Mouse (Mus musculus) erythroid progenitor cell, adult 5-6 weeks (primary cell): ENCODE measurements around the gene Mrps14. TPM values are rescaled to one million over a fixed set of nuclear protein-coding genes. Genes with fewer than 3 reads are reported as not detected.
A peak's percentile ranks its signal among the peaks of the same experiment; 100 is the strongest.

Source experiments
- ATAC-seq: replicated peaks from 2 replicates; pipeline ENCODE4 v1.8.0; 2016; ENCODE audit warnings: moderate number of reproducible peaks, mild to moderate bottlenecking, moderate TSS enrichment, inconsistent platforms; ENCODE audit not compliant: poor library complexity, low FRiP score, severe bottlenecking
- total RNA-seq, 2 experiments: library from RNA; stranded (forward) in 1 of 2; stranded (reverse) in 1 of 2; fragments of 150-400 nt in 1 of 2; fragments of 186-747, 209-891 nt in 1 of 2; gene quantifications; 2 replicates each; pipeline versions ENCODE4 v1.2.3 to v1.2.4; 2015 to 2017; ENCODE audit warnings: low replicate concordance in 2 of 2

Gene Mrps14
- total RNA-seq (2015; ENCODE audit: low replicate concordance) (35.3 and 54.1 TPM in 2 replicates), total RNA-seq (2017; ENCODE audit: low replicate concordance) (16.1 and 25.7 TPM in 2 replicates)

DNA sequence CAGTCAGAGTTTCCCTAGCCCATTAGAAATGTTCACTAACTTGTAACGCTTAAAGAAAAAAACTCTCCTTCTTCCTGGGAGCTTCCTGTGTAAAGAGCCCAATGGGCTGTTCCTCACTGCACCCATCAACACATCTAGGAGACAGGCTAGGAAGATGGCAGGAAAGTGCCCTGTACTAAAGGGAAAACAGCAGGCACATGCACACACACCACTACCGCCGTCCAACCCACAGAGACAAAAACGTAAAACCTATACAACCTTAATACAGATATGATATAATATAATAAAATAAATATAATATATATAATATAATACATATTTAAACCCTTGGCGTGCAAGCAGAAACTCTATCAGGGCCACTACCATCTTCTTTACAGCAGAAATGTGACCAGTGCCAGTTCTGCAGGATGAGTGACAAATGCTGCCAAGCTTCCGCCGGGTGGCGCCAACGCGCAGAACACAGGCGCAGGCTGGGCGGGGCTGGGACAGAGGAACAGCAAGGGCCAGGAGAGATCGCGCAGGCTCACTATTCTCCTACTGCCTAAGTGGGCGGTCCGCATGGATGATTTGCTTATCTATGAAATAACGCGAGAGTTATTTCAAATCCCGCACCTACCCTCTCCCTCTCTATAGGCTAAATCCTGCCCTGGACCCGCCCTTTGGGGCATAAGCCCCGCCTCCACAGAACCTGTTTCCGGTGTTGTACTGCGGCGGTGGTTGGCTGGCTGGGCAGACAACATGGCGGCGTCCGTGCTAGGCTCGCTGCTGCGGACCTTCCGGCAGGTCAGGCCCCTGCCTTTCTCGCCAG is at the start of gene Mrps14:
Mrps14 (plus strand) TSS at position 687 of the 808 bp plus-strand sequence.
- peak; percentile 99 for ATAC-seq

DNA sequence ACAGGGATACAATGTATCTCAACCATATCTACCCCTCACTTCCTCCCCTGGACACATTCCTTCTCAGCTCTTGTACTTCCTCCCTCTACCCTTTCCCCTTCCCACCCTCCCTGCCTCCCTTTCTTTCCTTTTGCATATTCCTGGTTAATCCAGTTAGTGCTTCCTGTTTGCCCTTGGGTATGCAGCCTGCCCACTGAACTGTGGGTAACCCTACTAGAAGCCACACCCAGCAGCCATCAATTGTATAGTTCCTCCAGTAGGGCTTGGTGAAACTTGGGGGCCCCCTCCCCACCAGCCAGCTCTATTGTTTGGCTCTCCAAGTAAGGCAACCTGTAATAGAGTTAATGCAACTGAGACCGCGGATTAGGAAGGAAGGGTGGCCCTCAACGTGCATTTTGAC is 49.4 kb upstream of the Mrps14 start:
- ATAC-seq, result no peak

DNA sequence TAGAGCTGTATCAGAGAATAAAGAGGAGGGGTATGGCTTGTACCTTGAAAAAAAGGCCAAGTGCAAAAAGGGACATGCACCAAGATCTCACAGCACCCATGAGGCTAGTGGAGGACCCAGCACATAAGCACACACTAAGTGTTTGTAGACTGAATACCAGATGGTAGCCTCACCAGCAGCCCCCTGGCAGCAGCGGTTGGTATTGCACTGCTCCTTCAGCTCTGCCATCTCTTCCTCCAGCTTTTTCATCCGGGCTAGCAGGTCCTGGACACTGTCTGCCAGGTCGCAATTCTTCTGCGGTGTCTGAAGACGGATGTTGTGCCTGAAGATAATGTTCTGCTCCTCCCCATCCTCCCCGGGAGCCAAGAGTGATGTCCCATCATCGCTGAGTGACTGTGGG is 47.7 kb upstream of the Mrps14 start:
- ATAC-seq, result no peak

DNA sequence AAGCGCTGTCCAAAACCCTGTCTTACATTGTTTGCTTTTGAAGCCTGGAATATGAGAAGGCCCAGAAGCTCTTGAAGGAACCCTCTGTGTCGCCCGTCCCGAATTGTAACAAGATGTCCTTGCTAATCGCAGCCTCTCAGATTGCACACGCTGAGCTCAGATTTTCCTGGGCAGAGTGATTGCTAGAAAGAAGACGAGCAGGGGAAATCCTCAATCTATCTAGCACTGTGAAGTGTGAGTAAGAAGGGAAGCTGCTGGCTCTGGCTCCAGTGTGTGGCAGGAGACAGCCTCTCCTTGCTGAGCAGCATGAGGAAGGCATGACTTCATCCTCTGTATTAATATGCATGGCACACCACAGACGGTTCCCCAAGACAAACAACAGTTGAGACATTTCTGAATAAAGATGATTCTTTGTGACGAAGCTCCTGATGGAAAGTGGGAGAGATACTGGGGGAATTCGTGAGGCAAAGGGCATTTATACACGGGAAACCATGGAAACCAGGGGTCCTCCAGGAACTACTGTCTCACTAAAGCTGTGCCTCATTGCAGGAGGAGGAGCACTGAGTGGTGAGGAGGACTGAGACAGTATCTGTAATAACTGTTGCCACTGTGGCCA is 45.6 kb upstream of the Mrps14 start:
- no peak for ATAC-seq

DNA sequence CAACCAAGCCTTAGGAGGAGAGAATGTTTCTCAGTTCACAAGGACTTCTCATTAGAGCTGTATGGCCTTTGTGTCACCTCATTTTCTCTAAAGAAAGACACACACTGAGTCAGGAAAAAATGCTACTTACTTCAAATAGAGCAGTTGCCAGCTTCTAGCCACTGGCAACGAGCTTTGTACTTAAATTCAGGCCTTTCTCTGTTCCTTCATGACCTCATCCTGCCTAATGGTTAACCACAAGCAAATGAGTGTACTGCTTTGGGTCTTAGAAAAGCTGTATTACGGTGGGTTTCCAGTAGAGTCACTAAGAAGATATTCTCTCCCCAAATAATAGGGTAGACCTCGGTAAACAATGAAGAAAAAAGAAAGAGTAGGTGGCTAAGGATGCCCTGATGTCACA is 44.3 kb upstream of the Mrps14 start:
- ATAC-seq, result no peak

DNA sequence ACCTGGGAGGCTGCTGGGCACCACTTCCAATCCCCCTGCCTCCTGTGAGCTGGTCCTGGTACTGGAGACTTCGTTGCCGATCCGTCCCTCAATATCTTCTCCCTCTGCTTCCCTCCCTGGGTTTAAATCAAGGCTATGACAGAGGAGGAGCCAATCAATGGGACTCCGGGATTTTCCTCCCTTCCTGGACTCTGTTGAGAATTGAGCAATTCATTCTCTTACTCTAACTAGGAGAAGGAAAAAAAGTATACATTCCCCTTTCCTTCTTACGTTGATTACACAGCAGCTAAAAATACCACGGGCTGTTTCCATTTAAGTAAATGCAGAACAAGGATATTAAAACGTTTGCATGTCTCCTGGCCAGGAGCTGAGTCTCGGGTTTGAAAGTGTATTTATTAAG is 41.5 kb upstream of the Mrps14 start, which contains the start of gene Tnn:
Tnn (minus strand) TSS at position 101 of the 400 bp plus-strand sequence.
- no peak for ATAC-seq

DNA sequence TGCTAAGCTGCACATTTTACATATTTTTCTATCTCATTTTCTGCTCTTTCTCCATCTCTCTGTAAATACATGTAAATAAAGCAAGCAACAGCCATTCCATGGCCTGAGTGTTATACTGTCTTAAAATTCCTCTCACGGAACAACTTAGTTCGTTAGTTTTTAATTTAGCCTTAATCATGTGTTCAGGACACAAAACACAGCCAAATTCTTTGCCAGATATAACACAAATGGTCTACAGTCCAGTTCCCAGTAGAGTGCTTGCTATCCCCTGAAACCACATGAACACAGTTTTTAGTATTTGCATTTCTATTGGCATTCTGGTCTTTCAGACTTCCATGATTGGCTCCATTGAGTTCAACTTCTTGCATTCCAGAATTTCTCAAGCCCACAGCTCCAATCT is 36.8 kb upstream of the Mrps14 start:
- no peak for ATAC-seq

DNA sequence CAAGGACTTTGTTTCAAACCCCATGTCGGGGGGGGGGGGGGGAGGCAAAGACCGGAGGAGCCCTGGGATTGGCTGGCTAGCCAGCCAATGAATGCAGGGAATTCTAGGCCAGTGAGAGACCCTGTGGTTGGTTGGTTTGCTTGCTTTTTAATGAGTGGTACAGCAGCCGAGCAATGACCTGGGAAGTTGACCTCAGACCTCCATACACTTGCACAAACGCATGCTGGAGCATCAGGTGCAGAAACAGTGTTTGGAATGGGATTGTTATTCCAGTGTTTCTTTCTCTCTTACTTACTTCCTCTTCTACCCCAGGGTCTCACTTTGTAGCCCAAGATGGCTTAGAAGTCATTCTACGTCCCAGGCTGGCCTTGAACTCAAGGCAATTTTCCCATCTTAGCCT is 28.4 kb upstream of the Mrps14 start:
- no peak for ATAC-seq

DNA sequence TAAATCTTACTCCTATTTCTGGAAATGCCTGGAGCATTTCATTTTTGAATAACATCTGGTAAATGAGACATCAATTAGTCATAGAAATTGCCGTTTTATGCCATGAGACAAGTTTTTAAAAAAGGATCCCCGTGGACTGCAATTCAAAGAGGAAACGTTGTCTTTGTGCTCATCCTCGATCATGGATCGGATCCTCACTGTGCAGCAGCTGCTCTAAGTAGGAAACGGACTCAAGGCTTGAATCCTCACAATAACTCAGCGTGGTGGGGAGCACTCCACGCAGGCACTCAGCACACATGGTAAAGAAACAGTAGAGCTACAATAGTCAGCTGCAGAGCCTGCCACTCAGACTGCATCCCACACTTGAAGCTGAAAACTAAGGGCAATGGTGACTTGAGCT is 18.1 kb upstream of the Mrps14 start:
- ATAC-seq, result no peak

DNA sequence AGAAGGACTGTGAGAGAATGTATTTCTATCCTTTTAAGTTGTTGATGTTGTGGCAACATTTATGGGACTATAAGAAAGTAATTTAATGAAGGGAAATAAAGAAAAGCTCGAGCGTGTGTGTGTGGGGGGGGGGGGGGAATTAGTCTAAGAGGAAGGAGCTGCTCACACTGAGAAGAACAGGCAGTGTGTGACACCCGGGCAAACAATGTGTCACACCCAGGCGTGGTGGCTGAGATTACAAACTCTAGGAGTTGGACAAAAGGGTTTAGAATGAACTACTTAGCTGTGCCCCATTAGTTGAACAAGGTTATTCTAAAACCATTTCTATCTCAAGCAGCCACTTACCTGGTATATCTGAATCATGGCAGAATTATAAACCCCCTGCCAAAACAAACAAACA is 13.8 kb upstream of the Mrps14 start:
- no peak for ATAC-seq

DNA sequence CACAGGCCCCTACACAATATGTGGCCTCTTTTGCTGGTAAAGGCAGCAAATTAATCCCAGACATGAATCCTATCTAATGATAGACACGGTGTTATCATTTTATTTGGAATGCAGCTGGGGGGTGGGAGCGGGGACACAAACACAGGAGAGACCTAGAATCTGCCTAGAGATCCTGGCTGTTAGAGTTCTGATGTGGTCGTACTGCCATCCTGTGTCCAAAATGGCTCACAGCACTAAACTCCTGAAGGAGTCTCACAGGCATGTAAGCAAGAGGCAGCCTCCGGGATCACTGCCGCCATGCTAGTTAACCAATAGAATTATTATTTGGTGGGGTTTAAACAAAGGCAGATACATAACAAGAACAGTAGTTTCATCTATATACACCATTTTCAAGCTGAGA is 10.5 kb upstream of the Mrps14 start:
- no peak for ATAC-seq

DNA sequence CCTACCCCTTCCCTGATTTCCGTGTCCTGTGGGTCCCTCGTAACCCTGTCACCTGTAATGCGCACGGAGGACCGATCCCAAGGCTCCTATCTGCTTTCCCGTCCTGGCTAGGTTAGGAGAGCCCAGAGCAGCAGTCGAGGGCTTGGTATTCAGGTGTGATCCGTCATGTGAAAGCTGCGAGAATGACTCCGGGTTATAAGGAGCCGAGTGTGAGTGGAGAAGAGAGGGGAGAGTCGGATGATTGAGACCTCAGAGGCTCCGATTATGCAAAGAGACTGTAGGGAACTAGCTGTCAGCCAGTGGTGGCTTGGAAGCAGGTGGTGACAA is 285 bp downstream of the Mrps14 start:
- peak; percentile 53 for ATAC-seq

DNA sequence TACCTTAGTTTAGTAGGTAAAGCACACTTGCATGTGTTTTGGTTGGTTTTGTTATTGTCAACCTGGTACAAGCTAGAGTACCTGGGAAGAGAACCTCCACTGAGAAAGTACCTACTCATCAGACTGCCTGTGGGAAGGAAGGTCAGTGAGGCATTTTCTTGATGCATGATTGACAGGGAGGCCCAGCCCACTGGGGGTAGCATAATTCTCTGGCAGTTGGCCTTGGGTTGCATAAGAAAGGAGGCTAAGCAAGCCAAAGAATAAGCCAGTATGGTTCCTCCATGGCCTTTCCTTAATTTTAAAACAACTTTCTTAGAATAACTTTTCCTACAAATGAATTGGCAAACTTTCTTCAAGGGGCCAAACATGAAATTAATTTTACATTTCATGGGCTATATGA is 10.5 kb downstream of the Mrps14 start:
- no peak for ATAC-seq

DNA sequence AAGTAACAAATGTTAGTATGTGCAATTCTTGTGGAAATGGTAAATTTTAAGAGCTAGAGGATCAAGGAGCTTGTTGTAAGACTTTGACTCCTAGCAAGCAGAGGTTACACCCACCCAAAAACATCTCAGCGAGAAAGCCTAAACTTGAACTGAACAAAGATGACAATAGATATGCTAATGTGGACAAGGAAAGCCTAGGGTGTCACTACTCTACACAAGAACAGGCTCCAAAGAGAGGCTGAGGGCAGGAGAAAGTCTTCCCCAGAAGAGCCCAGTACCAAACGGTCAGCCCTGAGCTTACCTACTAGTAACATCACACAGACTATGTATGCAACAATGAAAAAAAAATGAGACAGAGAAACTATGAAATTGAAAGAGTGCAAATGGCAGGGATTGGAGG is 14.8 kb downstream of the Mrps14 start:
- ATAC-seq, result no peak

DNA sequence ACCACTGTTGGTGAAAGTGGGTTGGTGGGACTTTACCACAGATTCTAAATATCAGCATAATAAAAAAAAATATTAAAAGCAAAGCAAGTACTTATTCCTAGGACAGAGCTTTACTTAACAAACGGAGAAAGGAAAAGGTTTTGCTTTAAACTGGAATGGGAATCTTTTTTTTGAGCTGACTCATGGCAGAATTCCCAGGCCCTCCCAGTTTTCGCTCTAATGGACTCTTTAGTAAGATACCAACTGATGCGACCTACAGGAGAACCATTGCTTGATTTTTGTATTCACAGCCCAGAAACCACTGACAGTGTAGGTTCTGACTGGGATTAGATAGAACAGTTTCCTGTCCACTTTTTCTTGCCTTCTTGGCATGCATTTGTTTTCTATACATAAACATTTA is 15.6 kb downstream of the Mrps14 start:
- no peak for ATAC-seq

DNA sequence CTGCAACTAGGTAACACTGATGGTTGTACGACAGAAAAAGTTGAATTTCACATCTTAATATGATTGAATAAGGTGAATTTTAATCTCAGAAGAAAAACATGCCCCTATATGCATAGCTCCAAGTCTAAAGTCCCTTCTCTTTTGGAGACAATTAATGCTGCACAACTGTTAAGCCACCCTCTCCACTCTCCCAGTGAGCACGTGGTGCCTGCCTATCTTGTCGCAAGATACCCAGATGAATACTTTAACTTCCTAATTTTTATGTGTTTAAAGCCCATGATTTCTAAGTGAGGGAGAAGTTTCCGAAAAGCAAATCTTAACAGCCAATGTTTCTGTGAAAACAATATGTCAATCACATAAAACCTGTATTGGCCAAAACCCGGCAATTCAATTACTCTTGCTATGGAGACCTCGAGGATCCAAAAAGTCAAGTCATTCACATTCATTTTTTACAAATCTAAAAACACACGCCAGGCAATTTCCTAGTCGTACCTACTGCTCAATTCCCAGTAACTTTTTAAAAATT is 16.6 kb downstream of the Mrps14 start:
- ATAC-seq, result no peak

DNA sequence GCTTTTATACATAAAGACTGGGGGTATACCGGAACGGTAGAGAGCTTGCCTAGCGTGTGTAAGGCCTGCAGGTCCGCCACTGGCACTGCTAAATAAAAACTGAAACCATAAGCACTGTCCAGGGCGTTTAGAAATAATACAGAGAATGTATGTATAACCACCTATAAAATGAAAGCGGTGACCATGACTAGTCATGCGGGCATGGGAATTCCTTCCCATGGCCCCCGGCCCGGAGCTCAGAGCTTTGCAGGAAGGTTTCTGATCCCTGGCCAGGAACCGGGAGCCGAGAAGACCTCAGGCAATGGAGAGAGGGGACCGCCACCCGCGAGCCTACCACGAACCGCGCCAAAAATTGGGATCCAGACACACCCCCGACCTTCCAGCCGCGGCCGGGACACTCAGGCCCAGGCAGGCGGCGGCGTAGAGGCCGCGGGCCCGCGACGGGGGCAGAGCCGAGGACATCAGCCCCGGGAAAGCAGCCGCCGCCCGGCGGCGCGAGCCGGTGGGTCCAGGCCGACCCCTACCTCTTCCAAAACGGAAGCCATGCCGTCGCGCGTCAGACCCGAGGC is 17.2 kb downstream of the Mrps14 start:
- peak; percentile 35 for ATAC-seq

DNA sequence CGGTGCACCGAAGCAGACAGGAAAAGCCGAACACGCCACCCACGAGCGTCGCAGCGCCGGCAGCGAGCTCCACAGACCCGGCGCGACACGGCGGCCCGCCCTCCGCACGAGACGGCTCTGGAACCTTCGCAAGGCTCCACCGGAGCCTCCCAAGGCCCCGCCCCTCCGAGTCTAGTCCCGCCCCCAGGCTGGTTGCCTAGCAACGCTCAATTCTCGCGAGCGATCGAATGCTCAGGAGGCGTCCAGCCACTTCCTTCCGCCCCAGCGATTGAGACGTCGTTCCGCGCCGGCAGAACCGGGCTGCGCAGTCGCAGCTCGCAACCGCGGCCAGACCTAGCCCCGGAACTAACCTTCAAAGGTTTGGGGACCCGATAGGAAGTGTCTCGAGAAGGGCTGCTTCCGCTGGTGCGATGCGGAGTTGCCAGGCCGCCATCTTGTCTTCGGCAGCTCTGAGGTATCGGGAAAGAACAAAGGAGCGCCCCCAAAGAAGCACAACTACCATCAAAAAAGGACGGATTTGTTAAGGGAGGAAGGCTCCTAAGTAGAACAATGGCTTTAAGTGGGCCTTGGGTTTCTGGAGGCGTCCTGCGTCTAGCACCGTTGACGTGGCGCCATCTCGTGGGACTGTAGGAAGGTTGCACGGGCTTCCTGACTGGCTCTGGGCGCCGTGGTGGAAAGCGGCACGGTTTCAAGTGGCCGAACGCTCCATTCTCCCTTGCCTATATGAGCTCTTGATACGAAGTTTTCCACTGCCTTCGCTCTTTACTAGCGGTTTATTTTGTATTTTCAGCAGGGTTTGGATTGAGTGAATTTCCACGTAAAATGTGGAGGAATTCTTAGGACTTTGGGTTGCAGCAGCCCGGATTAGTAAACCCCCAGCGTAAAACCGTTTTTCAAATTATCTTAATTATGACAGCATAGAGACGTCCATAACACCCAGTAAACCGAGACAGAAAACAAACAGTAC is 18.0 kb downstream of the Mrps14 start, which contains the start of gene Cacybp:
Cacybp (minus strand) TSS at position 173 of the 967 bp plus-strand sequence.
- peak; percentile 93 for ATAC-seq

DNA sequence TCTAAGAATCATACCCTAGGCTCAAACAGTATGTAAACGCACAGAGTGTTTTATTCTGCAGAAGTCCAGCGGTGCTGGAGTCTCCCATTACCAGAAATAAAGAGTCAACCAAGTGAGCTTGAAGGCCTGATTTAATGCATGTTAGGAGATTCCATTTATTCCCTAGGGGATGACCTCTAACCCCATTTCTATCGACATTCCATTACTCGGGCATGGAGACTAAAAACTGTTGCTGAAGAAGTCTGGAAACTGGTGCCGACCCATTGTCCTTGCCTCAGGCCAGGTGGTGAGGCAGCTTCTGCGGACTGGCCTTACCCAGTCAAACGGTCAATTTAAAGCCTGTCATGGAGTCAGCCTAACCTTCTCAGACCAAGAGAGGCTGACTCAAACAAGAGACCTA is 19.2 kb downstream of the Mrps14 start:
- no peak for ATAC-seq

DNA sequence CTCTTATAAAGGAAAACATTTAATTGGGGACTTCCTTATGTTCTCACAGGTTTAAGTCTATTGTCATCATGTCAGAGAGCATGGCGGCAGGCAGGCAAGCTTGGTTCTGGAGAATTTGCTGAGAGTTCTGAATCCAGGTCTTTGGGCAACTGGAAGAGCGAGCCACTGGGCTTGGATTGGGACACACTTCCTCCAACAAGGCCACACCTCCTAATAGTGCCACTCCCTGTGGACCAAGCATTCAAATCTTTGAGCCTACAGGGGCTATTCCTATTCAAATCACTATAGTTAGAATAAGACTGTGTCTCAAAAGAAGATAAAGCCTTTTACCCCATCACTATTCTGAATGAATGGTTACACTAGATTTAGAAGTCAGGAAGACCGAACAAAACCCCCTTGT is 22.9 kb downstream of the Mrps14 start:
- ATAC-seq, result no peak
